2 mouse cellular contexts compared by ENCODE assay signal in genomic region chr19:4331273-4331672, GRCm38 (mm10).
TF ChIP-seq lines count a peak whose summit lies in the region.

No protein-coding gene starts in this region.

TF ChIP-seq in CH12.LX, 34 proteins besides CTCF, POLR2A, EP300 and RAD21:
- TF ChIP-seq POLR2AphosphoS2 (IDR thresholded peaks at IDR 0.05; ENCODE audit: low read depth, low read length) (no peak), TCF12 (IDR thresholded peaks at IDR 0.05; ENCODE audit: low read depth, low read length) (no peak)

TF ChIP-seq in MEL, 35 proteins besides CTCF, POLR2A, EP300 and RAD21:
- no peak for TF ChIP-seq ZMIZ1 (IDR thresholded peaks at IDR 0.05; ENCODE audit: low read depth, low read length)
- no peak for TF ChIP-seq TAL1 (IDR thresholded peaks at IDR 0.05; ENCODE audit: low read length)
- TF ChIP-seq MEF2A (IDR thresholded peaks at IDR 0.05; ENCODE audit: extremely low read depth, insufficient replicate concordance, low read depth, low read length, poor library complexity, severe bottlenecking) = no peak
- no peak for TF ChIP-seq USF2 (IDR thresholded peaks at IDR 0.05; ENCODE audit: borderline replicate concordance in 1 of 2, insufficient read depth in 1 of 2, low read depth in 1 of 2, low read length in 2 of 2)
- no peak for TF ChIP-seq NRF1 (IDR thresholded peaks at IDR 0.05; ENCODE audit: insufficient read depth, low read depth, low read length, poor library complexity, severe bottlenecking)
- no peak for TF ChIP-seq NELFE (IDR thresholded peaks at IDR 0.05; ENCODE audit: low read depth, low read length)
- no peak for TF ChIP-seq KAT2A (conservative IDR thresholded peaks at IDR 0.05; ENCODE audit: low read depth, low read length)
- TF ChIP-seq RCOR1 (IDR thresholded peaks at IDR 0.05; ENCODE audit: low read depth, low read length) = no peak
